Mouse (Mus musculus): Measurements from ENCODE around the gene Tmem214.
A peak's percentile ranks its signal among the peaks of the same experiment; 100 is the strongest.

The Tmem214 gene

DNA sequence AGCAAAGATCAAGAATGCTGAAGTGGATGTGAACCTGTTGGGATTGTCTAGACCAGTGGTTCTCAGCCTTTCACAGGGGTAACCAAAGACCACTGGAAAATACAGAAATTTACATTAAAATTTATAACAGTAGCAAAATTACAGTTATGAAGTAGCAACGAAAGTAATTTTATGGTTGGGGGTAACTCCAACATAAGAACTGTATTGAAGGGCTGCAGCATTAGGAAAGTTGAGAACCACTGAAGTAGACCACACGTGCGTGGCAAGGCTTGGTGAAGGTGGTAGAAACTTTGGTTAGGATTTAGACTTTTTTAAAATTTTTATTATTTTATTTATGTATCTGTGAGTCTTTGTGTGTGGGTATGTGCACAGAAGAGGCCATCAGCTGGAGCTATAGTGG, at the start of gene Tmem214:
Gene Tmem214, plus strand, starts transcription at position 301 of the 400 bp plus-strand sequence.
- DNase-seq (ENCODE audit: extremely low read depth, insufficient read length, low spot score): no peak

GRCm38 (mm10) chr5:30818758-30819309, 49.0 kb upstream of the Tmem214 start:
- no peak for DNase-seq (ENCODE audit: extremely low read depth, insufficient read length, low spot score)

- no peak for DNase-seq (ENCODE audit: extremely low read depth, insufficient read length, low spot score)
These were observed 45.1 kb upstream of the Tmem214 start for GRCm38 (mm10) chr5:30822689-30823088.

DNA sequence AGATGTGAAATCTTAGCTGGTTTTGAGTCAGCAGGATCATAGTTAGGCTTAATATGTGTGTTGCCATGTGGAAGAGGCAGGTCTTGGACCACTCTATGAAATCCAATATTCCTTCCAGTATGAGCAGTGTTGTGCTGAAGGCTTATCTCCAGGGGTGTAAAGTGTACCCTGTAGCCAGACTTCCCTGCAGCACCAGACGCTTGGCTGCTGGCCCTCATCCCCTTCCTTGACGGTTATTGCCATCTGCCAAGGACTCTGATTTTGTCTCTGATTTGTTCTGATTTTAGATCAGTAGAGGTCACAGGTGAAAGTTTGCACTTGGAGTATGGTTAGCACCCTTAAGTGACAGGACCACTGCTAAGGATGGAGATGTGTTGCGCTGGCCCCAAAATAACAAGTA, 44.7 kb upstream of the Tmem214 start:
- DNase-seq (ENCODE audit: extremely low read depth, insufficient read length, low spot score): no peak

- DNase-seq (ENCODE audit: extremely low read depth, insufficient read length, low spot score): no peak
These were observed 43.5 kb upstream of the Tmem214 start for GRCm38 (mm10) chr5:30824124-30824988.

- DNase-seq (ENCODE audit: extremely low read depth, insufficient read length, low spot score): no peak
These were observed 42.6 kb upstream of the Tmem214 start for GRCm38 (mm10) chr5:30825166-30825565.

DNA sequence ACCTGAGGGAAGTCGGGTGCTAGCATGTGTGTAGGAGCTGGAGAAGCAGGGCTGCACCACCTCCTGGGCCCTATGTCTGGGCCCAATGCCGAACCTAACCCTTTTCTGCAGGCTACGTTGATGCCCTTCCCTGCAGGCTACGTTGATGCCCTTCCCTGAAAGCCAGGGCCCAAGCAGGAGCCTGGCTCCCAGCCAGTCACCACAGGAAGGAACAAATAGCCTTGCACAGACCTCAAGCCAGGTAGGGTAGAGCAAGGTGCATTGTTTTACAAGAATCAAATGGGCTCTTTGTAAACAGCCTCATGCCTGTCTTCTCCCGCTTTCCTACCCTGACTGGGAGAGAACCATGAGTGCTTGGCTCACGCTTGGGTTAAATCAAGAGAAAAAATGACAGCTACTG, 42.0 kb upstream of the Tmem214 start:
- DNase-seq (ENCODE audit: extremely low read depth, insufficient read length, low spot score): no peak

GRCm38 (mm10) chr5:30833416-30833815, 34.4 kb upstream of the Tmem214 start:
- DNase-seq (ENCODE audit: extremely low read depth, insufficient read length, low spot score): no peak

DNA sequence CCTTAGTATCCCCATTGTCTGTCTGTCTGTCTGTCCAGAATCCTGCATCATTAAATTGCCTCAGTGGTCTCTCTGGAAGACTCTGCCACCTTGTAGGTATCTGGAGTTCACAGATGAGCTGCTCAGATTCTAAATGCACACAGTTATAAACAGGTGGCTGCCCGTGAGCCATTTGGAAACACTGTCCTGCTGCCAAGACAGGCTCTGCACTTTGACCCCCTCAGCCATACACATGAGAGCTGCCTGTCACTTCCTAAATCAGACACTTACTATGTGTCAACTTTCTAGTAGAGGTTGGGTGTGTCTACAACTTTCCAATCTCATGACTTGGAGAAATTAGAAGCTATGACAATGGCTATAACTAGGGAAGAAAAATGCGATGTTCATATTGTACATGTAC, 28.1 kb upstream of the Tmem214 start:
- no peak for DNase-seq (ENCODE audit: extremely low read depth, insufficient read length, low spot score)

DNA sequence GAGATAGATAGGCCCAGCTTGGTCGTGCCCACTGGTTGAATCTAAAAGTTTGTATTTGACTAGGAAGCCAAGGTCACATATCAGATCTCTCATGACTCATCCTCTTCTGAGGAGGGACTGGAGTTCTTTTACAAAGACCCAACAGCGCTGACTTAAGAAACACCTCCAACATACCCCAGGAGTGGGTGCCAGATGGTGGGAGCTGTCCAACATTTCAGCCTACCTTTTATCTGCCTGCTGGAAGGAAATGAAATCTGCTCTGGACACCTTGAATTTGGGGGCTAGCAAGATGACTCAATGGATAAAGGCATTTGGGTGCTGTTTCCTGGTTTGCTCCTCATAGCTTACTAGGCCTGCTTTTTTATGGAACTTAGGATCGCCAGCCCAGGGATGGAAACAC, 25.9 kb upstream of the Tmem214 start:
- DNase-seq (ENCODE audit: extremely low read depth, insufficient read length, low spot score): no peak

DNA sequence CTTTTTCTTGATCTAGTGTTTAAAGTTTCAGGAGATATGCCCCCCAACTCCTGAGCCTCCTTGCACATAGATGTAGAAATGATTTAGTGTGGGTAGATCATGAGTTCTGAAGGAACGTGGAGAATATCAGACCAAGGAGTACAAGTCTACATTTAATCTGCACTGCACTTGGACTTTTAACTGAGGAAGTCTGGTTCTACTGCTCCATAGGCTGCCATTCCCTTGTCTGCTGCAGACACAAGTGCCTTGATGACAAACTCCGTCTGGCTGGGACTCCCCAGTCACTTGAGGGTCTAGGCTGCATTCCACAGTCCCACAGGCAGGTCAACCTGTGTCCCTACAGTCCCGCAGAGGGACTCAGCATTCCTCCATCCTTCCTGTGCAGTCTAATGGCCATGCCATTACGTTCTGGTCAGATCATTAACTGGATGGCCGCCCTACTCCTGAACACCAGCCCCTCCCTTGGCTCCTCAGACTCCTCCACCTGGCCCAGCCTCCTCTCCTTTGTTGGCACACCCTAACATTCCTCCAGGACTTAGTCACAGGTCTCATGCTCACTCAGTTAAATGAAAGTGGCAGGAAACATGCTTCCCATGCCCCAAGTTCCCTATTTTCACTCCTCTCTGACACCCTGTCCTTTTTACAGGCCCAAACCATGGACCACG, 17.8 kb upstream of the Tmem214 start:
- peak; percentile 82 for DNase-seq (ENCODE audit: extremely low read depth, insufficient read length, low spot score)

GRCm38 (mm10) chr5:30850556-30850925, 17.3 kb upstream of the Tmem214 start:
- no peak for DNase-seq (ENCODE audit: extremely low read depth, insufficient read length, low spot score)

DNA sequence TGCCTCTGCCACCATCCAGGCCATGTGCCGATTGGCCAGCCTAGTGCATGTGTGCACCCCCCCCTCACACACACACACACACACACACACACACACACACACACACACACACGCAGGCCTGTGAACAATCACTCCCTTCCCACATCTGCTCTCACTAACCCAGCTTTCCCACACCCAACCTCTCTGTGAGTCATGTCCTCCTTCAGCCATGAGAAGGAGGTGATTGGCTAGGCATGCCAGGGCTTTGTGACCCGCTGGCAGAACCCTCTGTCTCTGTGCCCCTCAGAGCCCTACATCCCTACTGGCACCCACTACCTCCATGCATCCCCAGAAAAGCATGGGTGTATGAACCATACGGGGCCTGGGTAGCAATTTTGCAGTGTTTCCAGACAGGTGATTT, 14.3 kb upstream of the Tmem214 start:
- no peak for DNase-seq (ENCODE audit: extremely low read depth, insufficient read length, low spot score)

DNA sequence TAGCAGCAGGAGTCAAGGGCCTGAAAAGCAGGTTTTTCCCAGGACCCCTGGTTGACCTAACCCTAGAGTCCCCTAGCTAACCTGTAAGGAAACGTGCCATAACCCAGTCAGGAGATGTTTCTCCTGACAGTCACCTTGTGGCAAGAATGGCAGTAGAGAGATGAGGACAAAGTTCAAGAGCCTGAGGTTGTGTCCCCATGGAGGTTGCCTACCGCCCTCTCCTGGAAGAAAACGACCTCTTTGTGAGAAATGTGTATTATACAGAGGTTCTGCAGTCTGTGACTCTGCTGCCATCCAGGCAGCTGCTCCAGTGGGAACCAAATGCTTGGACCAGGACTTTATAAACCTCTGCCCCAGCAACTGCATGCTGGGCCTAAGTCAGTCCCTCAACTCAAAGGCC, 12.1 kb upstream of the Tmem214 start:
- DNase-seq (ENCODE audit: extremely low read depth, insufficient read length, low spot score): no peak

- no peak for DNase-seq (ENCODE audit: extremely low read depth, insufficient read length, low spot score)
These were observed 11.7 kb upstream of the Tmem214 start for GRCm38 (mm10) chr5:30856124-30856523.

DNA sequence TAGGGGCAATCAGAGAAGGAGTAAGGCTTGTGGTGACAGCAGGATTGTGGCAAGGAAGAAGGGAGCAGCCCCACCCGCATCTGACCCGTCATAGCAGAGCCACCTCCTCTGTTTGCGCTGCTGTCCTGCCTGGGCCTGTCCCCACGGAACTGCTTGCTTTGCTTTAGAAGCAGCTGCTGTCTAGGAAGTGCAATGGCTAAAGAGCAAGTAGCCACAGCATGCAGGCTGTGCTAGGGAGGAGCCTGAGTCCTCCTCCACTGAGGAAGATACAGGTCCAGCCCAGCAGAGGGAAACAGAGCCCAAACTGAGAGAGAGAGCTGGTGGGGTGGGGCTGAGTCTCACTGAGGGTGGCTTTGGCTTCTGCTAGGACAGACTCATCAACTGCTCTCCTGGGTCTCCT, 4.0 kb upstream of the Tmem214 start:
- DNase-seq (ENCODE audit: extremely low read depth, insufficient read length, low spot score): no peak

DNA sequence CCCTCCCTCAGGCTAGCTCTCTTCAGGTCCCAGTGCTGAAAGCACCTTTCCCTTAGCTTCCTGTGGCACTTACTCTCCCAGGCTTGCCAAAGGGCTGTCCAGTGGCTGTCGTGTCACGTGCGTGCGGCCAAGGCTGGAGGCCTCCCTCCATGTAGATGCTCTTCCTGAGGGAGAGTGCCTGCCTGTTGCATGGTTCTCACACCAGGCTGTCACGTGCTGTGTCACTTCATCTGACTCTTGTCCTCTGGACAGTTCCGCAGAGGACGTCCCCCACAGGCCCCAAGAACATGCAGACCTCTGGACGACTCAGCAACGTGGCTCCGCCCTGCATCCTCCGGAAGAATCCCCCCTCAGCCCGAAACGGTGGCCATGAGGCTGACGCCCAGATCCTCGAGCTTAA, 3.5 kb upstream of the Tmem214 start:
- DNase-seq (ENCODE audit: extremely low read depth, insufficient read length, low spot score): no peak

DNA sequence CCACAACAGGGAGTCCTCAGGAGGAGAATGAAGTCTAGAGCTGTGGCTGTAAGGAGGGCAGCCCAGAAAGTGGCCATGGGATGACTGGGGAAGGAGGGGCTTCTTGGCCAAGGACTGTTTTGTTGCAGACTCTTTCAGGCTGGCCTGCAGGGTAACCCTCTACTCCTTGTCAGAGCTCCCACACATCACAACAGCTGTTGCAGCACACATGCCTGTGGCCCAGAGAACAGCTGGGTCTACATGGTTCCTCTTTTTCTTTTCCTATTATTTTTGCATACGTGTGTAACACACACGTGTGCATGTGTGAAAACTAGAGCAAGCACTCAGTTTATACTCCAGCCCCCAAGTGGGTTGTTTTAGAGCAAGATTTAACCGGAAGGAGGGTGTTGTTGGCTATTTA, 941 bp upstream of the Tmem214 start:
- DNase-seq (ENCODE audit: extremely low read depth, insufficient read length, low spot score): no peak

DNA sequence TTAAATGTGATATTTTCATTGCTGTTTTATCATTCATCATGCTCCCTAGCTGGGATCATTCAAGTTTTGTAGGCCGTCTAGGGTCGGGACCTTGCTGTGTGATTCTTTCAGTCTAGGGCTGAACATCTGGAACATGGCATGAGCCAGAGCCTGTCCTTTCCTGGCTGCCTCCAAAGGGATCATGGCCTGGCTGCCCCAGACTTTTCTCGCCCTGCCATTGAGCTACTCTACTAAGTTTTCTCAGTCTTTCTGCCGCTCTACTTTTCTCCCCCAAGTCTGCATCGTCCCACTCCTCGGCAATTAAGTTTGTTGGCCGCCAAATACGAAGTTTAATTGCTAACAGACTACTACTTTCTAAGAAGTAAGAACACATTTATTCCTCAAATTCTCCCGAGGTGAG, 1.2 kb downstream of the Tmem214 start:
- DNase-seq (ENCODE audit: extremely low read depth, insufficient read length, low spot score): no peak

GRCm38 (mm10) chr5:30869405-30870130, 1.8 kb downstream of the Tmem214 start:
- DNase-seq (ENCODE audit: extremely low read depth, insufficient read length, low spot score): peak; percentile 86

DNA sequence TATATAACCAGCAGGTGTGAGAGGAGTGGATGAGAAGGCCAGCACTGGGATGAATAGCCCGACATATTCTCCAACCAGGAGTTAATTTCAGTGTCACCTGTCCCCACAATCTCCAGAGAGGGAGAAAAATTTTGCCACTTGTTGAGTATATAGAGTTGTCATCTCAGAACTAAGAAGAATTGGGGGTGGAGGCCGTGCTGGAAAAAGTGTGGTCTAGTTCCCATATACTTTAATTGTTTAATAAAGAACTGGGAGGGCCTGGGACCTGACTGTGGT, 2.3 kb downstream of the Tmem214 start:
- no peak for DNase-seq (ENCODE audit: extremely low read depth, insufficient read length, low spot score)

GRCm38 (mm10) chr5:30872574-30872973, 4.8 kb downstream of the Tmem214 start:
- DNase-seq (ENCODE audit: extremely low read depth, insufficient read length, low spot score): no peak
